Mouse (Mus musculus) liver, embryonic 12.5 days (tissue): ENCODE measurements at regions not wholly inside any gene's neighbourhood (a gene's known extent, or its start where the extent isn't known, plus 50 kb on each side); places are given as distances from the start of the nearest gene placed in this dataset.

Experiments
- ATAC-seq: fragments of 200-750 bp; cut with Nextera tagmentation; 2 replicates; pipeline ENCODE4 v1.8.0; 2017; ENCODE audit warnings: moderate number of reproducible peaks, mild to moderate bottlenecking, moderate library complexity
- H3K27ac ChIP-seq: fragments of 300-500 bp; sonication (generic); 2 replicates; pipeline ENCODE4 v1.5.1; 2016; ENCODE audit warnings: mild to moderate bottlenecking
- H3K27me3 ChIP-seq: fragments of 300-500 bp; sonication (generic); replicated peaks from 2 replicates; pipeline ENCODE4 v1.6.1; 2016; ENCODE audit warnings: mild to moderate bottlenecking, moderate library complexity
- H3K36me3 ChIP-seq: fragments of 300-500 bp; sonication (generic); 2 replicates; pipeline ENCODE4 v1.6.1; 2016; ENCODE audit warnings: mild to moderate bottlenecking, moderate library complexity
- H3K4me1 ChIP-seq: fragments of 300-500 bp; sonication (generic); 2 replicates; pipeline ENCODE4 v1.6.1; 2016
- H3K4me2 ChIP-seq: fragments of 300-500 bp; sonication (generic); 2 replicates; pipeline ENCODE4 v1.6.1; 2016; ENCODE audit warnings: mild to moderate bottlenecking, moderate library complexity
- H3K4me3 ChIP-seq: fragments of 300-500 bp; sonication (generic); 2 replicates; pipeline ENCODE4 v1.5.1; 2016; ENCODE audit warnings: mild to moderate bottlenecking, moderate library complexity
- H3K9ac ChIP-seq: fragments of 300-500 bp; sonication (generic); 2 replicates; pipeline ENCODE4 v1.6.1; 2016; ENCODE audit warnings: mild to moderate bottlenecking, moderate library complexity
- H3K9me3 ChIP-seq: fragments of 300-500 bp; sonication (generic); replicated peaks from 2 replicates; pipeline ENCODE4 v1.6.1; 2016; ENCODE audit warnings: mild to moderate bottlenecking, moderate library complexity
- WGBS: fragments of 180-500 bp; shearing (Covaris S2); methylation state at CpG from one replicate; pipeline ENCODE4 v1.1.7; 2016; ENCODE audit not compliant: insufficient replicate concordance; 5-methylcytosine and 5-hydroxymethylcytosine counted together

DNA sequence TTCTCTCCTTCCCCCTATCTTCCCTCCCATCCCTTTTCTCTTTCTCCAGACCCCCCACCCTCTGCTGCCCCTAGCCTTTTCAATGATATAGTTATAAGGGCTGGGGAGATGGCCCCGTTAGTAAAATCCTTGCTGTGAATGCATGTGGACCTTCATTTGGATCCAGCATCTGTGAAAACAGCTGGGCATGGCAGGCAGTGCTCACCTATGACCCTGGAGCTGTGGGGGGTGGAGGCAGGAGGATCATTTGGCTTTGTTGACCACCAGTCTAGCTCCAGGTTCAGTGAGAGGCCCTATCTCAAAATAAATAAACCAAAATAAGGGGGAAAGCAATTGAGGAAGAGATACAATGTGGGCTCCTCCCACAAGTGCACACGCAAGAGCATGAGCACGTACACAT is 105.3 kb upstream of the S1pr3 start:
- Histone ChIP-seq H3K4me2 (no peak overlapping the region), H3K27ac (no peak overlapping the region), H3K4me1 (no peaks in the 10 kb centered on the region), H3K9ac (no peak overlapping the region), H3K36me3 (no peaks in the 10 kb centered on the region), H3K27me3 (no peaks in the 10 kb centered on the region), H3K9me3 (0 out of 2 replicates have a peak, but pooled peaks cover 5% of the 10 kb centered on the region), H3K4me3 (no peak overlapping the region)
- 77% methylated on average over 3 of the region's 3 CpGs for WGBS
- no peak for ATAC-seq

DNA sequence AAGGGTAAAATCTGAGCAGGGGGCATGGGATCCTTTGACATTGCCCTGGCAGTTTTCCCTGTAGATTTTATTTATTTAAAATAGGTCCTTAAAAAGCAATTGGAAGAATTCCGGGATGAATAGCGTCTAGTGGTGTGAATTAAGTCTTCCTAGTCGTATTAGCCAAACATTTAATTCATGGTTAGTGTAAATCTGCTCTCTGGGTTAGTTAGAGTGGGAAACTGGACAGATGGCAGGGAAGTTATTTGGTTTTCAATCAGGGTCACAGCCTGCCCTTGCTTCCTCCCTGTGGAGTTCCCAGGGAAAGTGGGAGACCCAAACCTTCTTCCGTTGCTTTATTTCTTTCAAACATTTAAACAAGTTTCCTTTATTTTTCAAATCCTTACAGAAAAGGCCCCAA is 103.8 kb upstream of the S1pr3 start:
- no peaks in the 10 kb centered on the region for H3K36me3 ChIP-seq
- no peak for ATAC-seq
- no peak overlapping the region for H3K4me3 ChIP-seq
- H3K9ac ChIP-seq, result no peak overlapping the region
- no peak overlapping the region for H3K4me2 ChIP-seq
- no peak overlapping the region for H3K27ac ChIP-seq
- 0 out of 2 replicates have a peak, but pooled peaks cover 5% of the 10 kb centered on the region for H3K9me3 ChIP-seq
- WGBS, result 68% methylated on average over 4 of the region's 4 CpGs
- no peaks in the 10 kb centered on the region for H3K27me3 ChIP-seq
- H3K4me1 ChIP-seq, result no peaks in the 10 kb centered on the region

DNA sequence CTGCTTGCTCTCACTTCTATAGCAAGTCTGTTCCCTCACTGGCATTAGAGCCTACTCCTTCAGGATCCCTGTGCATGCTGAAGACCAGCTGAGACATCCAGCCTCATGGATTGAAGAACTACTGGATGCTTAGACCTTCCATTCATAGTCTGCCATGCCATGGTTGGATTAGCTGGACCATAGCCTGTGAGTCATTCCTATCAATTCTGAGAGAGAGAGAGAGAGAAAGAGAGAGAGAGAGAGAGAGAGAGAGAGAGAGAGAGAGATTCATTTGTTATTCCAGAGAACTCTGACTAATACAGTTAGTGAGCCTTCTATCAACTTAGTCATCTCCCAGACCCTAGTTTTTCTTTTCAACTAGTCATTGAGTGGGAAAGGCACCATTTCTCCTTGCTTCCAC is 99.0 kb upstream of the S1pr3 start:
- Histone ChIP-seq H3K4me1 (no peaks in the 10 kb centered on the region), H3K9ac (no peak overlapping the region), H3K27ac (no peak overlapping the region), H3K36me3 (no peaks in the 10 kb centered on the region), H3K9me3 (no peaks in the 10 kb centered on the region), H3K4me2 (no peak overlapping the region), H3K4me3 (no peak overlapping the region), H3K27me3 (no peaks in the 10 kb centered on the region)
- ATAC-seq, result no peak

DNA sequence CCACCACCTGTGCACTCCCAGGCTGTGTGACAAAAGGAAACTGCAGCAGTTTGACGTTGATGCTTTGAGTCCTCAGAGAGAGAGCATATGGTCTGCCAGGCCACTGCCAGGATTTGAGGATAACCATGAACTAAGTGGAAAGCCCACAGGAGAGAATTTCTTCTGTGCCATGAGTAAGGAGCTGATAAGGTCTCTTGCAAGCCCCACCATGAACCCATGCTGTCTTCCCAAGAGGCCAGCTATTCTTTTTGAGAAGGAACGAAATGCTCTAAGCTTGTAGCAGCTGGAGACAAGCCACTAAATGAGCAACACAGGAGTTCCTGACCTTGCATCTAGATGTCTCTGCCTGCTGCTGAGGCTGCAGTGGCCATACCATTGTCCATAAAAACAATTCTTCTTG is 98.4 kb upstream of the S1pr3 start:
- H3K4me2 ChIP-seq, result no peak overlapping the region
- H3K4me3 ChIP-seq, result no peak overlapping the region
- no peak overlapping the region for H3K9ac ChIP-seq
- 60% methylated on average over 2 of the region's 2 CpGs for WGBS
- no peak for ATAC-seq
- H3K9me3 ChIP-seq, result no peaks in the 10 kb centered on the region
- no peaks in the 10 kb centered on the region for H3K4me1 ChIP-seq
- H3K27me3 ChIP-seq, result no peaks in the 10 kb centered on the region
- H3K27ac ChIP-seq, result no peak overlapping the region
- no peaks in the 10 kb centered on the region for H3K36me3 ChIP-seq

DNA sequence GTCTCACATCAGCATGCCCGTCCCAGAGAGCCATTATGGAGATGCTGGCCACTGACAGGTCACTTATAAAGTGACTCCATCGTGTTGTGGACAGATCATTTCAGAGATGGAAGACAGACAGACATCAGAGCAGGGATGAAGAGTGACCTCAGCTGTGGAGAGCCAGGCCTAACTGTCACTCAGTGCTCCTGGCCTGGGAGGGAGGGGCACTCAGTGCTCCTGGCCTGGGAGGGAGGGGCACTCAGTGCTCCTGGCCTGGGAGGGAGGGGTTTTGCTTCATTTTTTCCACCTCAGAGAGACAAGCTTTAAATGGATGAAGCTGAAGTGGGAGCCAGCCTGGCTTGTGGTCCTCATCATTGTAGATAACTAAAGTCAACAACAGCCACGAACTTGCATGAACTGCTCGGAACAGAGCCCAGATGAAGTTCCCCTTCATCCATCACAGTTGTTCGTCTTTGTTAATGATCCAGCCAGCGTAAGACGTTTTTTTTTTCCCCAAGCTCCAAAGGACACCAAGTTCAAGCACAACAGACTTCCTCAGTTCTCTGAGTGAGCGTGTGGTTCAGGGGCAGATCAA is 96.7 kb upstream of the S1pr3 start:
- ATAC-seq, result no peak
- Histone ChIP-seq H3K4me3 (no peak overlapping the region), H3K9ac (no peak overlapping the region), H3K4me2 (no peak overlapping the region), H3K27me3 (no peaks in the 10 kb centered on the region), H3K27ac (0 out of 2 replicates have a peak overlapping the region, but pooled peaks have one; percentile 10), H3K4me1 (no peaks in the 10 kb centered on the region), H3K9me3 (no peaks in the 10 kb centered on the region), H3K36me3 (no peaks in the 10 kb centered on the region)
- WGBS, result 53% methylated on average over 8 of the region's 8 CpGs

DNA sequence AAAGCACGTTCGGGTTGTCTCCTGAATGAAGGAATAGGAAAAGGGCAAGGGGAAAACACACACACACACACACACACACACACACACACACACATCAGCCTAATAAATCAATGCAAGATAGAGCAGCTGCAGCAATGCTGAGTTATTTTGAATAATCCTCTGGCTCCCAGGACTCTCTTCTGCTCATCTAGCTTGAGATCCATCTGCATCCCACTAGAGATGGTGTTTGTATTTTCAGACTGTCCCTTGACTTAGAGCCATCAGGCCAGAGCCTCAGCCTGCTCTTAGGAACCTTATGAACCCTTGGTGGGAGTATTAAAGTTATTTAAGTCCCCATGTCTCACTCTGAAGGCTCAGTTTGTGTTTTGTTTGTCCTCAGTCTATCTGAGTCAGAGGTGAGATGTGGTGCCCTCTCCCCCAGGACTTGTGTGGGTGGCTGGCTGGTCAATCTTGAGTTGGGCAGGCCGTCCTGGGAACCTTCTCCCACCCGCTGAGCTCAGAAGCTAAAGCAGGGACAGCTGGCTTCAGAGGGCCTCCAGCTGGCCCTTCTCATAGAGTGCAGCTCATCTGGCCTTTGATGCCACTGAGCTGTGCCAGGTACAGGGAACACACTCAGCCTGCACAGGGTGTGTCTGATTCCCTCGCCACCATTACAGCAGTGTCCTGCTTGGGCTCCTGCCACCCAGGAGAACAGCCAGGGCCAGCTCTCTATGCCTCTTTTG is 95.1 kb upstream of the S1pr3 start:
- 63% methylated on average over 5 of the region's 5 CpGs for WGBS
- H3K4me3 ChIP-seq, result no peak overlapping the region
- H3K4me1 ChIP-seq, result no peaks in the 10 kb centered on the region
- H3K9me3 ChIP-seq, result no peaks in the 10 kb centered on the region
- no peak overlapping the region for H3K27ac ChIP-seq
- H3K36me3 ChIP-seq, result no peaks in the 10 kb centered on the region
- no peak for ATAC-seq
- H3K27me3 ChIP-seq, result no peaks in the 10 kb centered on the region
- no peak overlapping the region for H3K4me2 ChIP-seq
- no peak overlapping the region for H3K9ac ChIP-seq

DNA sequence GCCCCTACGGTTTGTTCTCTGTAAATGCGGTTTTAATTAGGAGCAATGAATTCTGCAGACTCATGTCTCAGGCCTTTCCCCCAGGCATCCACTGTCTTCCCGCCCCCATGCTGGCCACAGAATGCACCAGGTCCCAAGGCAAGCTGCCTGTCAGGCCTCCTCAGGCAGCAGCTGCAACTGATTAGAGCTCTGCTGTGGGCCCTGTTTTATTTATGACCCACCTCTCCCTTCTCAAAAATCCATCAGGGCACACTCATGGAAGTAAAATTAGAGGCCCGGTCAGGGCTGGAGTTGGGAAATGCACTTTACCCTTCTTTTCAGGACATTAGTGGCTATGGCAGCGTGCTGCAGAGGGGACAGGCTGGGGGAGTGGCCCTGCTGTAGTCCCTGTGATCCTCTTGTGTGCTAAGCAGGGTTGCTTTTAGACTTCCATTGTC is 93.9 kb upstream of the S1pr3 start:
- no peaks in the 10 kb centered on the region for H3K36me3 ChIP-seq
- H3K4me2 ChIP-seq, result no peak overlapping the region
- no peak overlapping the region for H3K27ac ChIP-seq
- no peak overlapping the region for H3K9ac ChIP-seq
- H3K27me3 ChIP-seq, result no peaks in the 10 kb centered on the region
- ATAC-seq, result no peak
- no peak overlapping the region for H3K4me3 ChIP-seq
- no peaks in the 10 kb centered on the region for H3K9me3 ChIP-seq
- no peaks in the 10 kb centered on the region for H3K4me1 ChIP-seq
- WGBS, result 23% methylated on average over 5 of the region's 5 CpGs

DNA sequence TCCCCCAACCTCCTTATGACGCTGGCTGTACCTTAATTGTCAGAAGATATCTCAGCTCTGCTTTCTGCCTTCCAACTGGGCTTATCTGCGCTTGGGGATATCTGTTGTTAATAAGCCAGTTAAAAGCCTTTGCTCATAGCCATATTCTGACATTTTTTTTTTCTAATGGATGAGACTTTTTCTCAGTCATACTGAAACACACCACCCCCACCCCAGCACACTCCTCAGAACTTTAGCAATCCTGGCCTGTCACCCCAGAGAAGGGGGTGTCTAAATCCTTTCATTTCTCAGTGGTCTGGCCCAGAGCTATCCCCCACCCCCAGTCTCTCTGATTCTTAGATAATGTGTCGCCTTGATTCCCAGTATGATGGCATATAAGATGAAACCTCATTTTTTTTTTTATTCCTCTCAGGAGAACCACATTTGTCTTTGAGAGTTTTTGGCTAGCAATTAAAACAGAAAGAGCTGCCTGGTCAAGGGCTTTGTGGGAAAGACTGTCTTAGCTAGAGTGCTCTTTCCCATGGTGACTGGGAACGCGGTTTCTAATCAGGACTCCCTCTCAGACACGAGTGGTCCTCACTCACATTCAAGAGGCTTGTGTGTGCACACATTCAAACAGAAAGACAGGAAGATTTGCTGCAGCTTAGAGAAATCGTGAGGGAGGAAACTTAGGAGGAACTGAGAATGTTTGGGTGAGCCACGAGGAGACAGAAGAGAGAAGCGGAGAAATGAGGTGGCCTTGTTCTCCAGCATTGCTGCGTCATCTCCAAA is 93.2 kb upstream of the S1pr3 start:
- Histone ChIP-seq H3K27ac (no peak overlapping the region), H3K9me3 (no peaks in the 10 kb centered on the region), H3K36me3 (no peaks in the 10 kb centered on the region), H3K4me1 (no peaks in the 10 kb centered on the region), H3K9ac (no peak overlapping the region), H3K4me3 (no peak overlapping the region), H3K4me2 (no peak overlapping the region), H3K27me3 (no peaks in the 10 kb centered on the region)
- 45% methylated on average over 10 of the region's 10 CpGs for WGBS
- ATAC-seq, result no peak

DNA sequence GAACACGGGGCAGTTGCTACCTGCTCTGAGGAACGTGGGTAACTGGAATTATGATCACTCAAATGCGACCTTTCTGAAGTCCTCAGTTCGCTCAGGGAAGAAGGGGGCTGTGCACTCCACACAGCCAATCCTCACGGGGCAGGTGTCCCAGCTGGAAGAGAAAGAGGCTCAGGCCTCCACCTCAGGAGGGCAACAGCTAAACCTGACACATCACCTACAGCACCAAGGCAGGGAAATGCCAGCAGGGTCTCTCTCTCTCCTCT is 92.7 kb upstream of the S1pr3 start:
- no peaks in the 10 kb centered on the region for H3K4me1 ChIP-seq
- 45% methylated on average over 5 of the region's 5 CpGs for WGBS

DNA sequence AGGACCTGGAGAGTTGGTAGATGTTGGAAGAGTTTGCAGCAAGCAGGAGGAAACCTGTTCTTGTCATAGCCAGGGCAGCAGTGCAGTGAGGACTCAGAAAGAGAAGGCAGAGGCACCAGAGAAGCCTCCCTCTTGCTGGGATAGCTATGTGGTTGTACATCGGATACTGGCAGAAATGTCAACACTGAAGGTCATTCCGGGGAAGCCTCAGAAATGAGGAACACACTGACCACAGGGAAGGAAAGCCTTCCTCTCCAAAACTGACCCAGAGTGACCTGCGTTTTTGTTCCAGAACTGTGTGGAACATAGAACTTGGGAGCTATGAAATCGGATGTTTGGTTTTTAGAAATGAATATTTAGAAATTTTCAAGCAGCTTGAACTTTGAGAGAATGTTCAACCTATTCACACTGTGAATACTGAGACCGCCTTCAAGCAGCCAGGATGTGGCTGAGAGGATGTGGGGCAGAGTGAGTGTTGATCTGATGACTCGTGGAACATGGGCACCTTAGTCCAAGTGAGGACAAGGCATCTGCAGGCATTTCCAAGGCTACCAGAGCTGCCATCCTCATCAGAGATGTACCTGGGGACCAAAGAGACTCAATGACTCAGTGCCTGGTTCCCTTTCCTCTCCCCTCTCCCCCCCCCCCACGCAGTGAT is 85.3 kb upstream of the S1pr3 start:
- Histone ChIP-seq H3K4me3 (no peak overlapping the region), H3K4me1 (no peaks in the 10 kb centered on the region), H3K4me2 (no peak overlapping the region), H3K9ac (no peak overlapping the region), H3K36me3 (no peaks in the 10 kb centered on the region), H3K27me3 (no peaks in the 10 kb centered on the region), H3K9me3 (no peaks in the 10 kb centered on the region), H3K27ac (no peak overlapping the region)
- 31% methylated on average over 7 of the region's 7 CpGs for WGBS
- no peak for ATAC-seq

More for the DNA sequence above, 92.7 kb upstream of the S1pr3 start:
- Histone ChIP-seq H3K9ac (no peak overlapping the region), H3K9me3 (no peaks in the 10 kb centered on the region), H3K27me3 (no peaks in the 10 kb centered on the region), H3K36me3 (no peaks in the 10 kb centered on the region), H3K27ac (no peak overlapping the region), H3K4me3 (no peak overlapping the region), H3K4me2 (no peak overlapping the region)
- ATAC-seq, result no peak

DNA sequence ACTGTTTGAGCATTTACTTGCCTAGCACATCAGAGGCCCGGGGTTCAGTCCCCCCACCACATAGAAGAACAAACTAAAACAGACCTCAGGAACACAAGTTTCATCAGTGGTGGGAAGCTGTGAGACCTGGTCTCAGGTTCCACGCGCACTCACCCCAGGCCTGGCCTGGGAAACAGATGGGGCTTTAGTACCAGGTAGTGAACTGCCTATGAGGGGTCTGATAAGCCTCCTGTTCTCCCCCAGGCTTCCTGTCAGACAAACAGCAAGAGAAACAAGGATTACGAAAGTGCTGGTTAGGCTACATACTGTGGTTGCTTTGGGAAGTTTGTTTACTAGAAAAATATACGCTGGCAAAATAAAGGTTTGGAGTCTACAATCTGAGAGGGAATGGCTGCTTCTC is 83.7 kb upstream of the S1pr3 start:
- Histone ChIP-seq H3K4me3 (no peak overlapping the region), H3K4me2 (no peak overlapping the region), H3K9me3 (no peaks in the 10 kb centered on the region), H3K27ac (no peak overlapping the region), H3K4me1 (no peaks in the 10 kb centered on the region), H3K27me3 (no peaks in the 10 kb centered on the region), H3K36me3 (no peaks in the 10 kb centered on the region), H3K9ac (no peak overlapping the region)
- WGBS, result 19% methylated on average over 5 of the region's 5 CpGs
- no peak for ATAC-seq

DNA sequence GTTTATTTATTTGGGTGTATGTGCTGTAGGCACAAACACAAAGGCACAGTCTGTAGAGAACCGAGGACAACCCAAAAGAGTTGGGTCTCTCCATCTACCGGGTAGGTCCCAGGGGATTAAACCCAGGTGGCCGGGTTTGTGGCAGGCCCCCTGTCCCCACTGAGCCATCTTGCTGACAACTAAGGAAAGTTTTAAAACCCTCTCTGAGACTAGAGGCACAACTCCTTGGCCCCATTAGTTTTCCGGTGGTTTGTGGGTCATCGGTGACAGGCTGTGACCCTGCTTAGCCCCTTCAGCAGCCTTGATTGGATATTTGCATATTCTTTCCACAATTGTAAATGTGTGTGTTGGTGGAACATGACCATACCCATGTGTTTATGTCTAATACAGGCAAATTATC is 83.1 kb upstream of the S1pr3 start:
- 48% methylated on average over 5 of the region's 5 CpGs for WGBS
- Histone ChIP-seq H3K9ac (no peak overlapping the region), H3K4me3 (no peak overlapping the region), H3K27me3 (no peaks in the 10 kb centered on the region), H3K9me3 (no peaks in the 10 kb centered on the region), H3K4me2 (no peak overlapping the region), H3K27ac (no peak overlapping the region), H3K4me1 (no peaks in the 10 kb centered on the region), H3K36me3 (no peaks in the 10 kb centered on the region)
- ATAC-seq, result no peak
